Mouse (Mus musculus) ovary, postnatal 10 days (tissue): ENCODE data around the gene Gpr183.

ENCODE experiments used
- DNase-seq: peaks from one replicate; pipeline ENCODE4 v3.0.0; 2022; ENCODE audit warnings: low spot score

Gpr183 gene

GRCm38 (mm10) chr14:121931594-121931993 lies 33.4 kb downstream of the Gpr183 start:
- DNase-seq = no peak

- DNase-seq = no peak
Measured at GRCm38 (mm10) chr14:121930731-121931383, 34.1 kb downstream of the Gpr183 start.

- no peak for DNase-seq
Measured at GRCm38 (mm10) chr14:121929243-121929951, 35.6 kb downstream of the Gpr183 start.

GRCm38 (mm10) chr14:121928375-121929137 lies 36.4 kb downstream of the Gpr183 start:
- no peak for DNase-seq

GRCm38 (mm10) chr14:121927451-121927850 lies 37.5 kb downstream of the Gpr183 start:
- DNase-seq = no peak

GRCm38 (mm10) chr14:121926901-121927300 lies 38.1 kb downstream of the Gpr183 start:
- no peak for DNase-seq

- no peak for DNase-seq
Measured at GRCm38 (mm10) chr14:121924876-121925275, 40.1 kb downstream of the Gpr183 start.

GRCm38 (mm10) chr14:121922731-121923130 lies 42.3 kb downstream of the Gpr183 start:
- no peak for DNase-seq

- no peak for DNase-seq
Measured at GRCm38 (mm10) chr14:121922016-121922415, 43.0 kb downstream of the Gpr183 start.

GRCm38 (mm10) chr14:121920511-121921124 lies 44.4 kb downstream of the Gpr183 start:
- DNase-seq = no peak

- DNase-seq = no peak
Measured at GRCm38 (mm10) chr14:121919752-121920151, 45.2 kb downstream of the Gpr183 start.

- no peak for DNase-seq
Measured at GRCm38 (mm10) chr14:121918266-121918665, 46.7 kb downstream of the Gpr183 start.

- DNase-seq = no peak
Measured at GRCm38 (mm10) chr14:121916311-121917094, 48.5 kb downstream of the Gpr183 start.

GRCm38 (mm10) chr14:121915621-121916020 lies 49.4 kb downstream of the Gpr183 start, which contains the start of gene Gpr18:
TSS of gene Gpr18 (minus strand) at chr14:121915781.
- no peak for DNase-seq

GRCm38 (mm10) chr14:121915143-121915542 lies 49.9 kb downstream of the Gpr183 start:
- no peak for DNase-seq

- no peak for DNase-seq
Measured at GRCm38 (mm10) chr14:121912501-121912900, 52.5 kb downstream of the Gpr183 start.

GRCm38 (mm10) chr14:121909868-121910267 lies 55.1 kb downstream of the Gpr183 start:
- DNase-seq = no peak

- DNase-seq = no peak
Measured at GRCm38 (mm10) chr14:121906992-121907681, 57.9 kb downstream of the Gpr183 start.

- no peak for DNase-seq
Measured at GRCm38 (mm10) chr14:121906341-121906991, 58.5 kb downstream of the Gpr183 start.

- DNase-seq = no peak
Measured at GRCm38 (mm10) chr14:121904754-121905153, 60.2 kb downstream of the Gpr183 start.
